In the genomic region with DNA sequence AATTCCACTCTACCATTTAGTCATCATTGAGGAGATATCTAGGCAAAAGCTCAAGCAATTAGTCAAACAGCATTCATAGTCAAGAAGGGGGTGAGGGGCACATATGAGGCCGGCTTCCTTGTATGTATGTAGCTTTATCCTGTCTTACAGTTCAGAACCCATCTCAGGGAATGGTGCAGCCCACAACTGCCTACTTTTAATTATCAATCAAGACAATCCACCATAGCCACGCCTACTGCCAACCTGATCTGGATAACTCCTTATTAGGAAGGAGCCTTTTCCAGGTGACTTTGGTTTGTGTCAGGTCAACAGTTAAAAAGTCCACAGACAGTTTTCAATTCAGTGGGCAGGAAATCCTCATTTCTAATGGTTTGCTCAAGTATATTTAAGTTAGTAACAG, we compare ENCODE assay signal across 14 mouse cellular contexts.
"Had no signal": no experiment of that assay in that cellular context is flagged by ENCODE, and none has a peak within 500 bp of the region (broad histone marks: within the 10 kb centered on the region; RNA-seq: fewer than 3 reads in every experiment).

No protein-coding gene starts in this region.

- H3K4me1 ChIP-seq: liver, embryonic 12.5 days; midbrain, embryonic 15.5 days; stomach, embryonic 15.5 days had no signal

- H3K27me3 ChIP-seq: limb, embryonic 15.5 days; liver, embryonic 12.5 days; megakaryocyte, embryonic 14.5 days; midbrain, embryonic 15.5 days; neural tube, embryonic 13.5 days; stomach, embryonic 15.5 days had no signal

- H3K27ac ChIP-seq: limb, embryonic 15.5 days; liver, embryonic 12.5 days; midbrain, embryonic 15.5 days; neural tube, embryonic 13.5 days; stomach, embryonic 15.5 days had no signal

- DNase-seq: kidney, postnatal 14 days; lung, embryonic 14.5 days; lung, postnatal 10 days; lung, postnatal 4 days; retina, postnatal 1 day; right cerebral cortex, postnatal 4 days; thymus, postnatal 36 days had no signal

- H3K36me3 ChIP-seq: limb, embryonic 15.5 days; liver, embryonic 12.5 days; midbrain, embryonic 15.5 days; neural tube, embryonic 13.5 days; stomach, embryonic 15.5 days had no signal

- H3K4me2 ChIP-seq: limb, embryonic 15.5 days; liver, embryonic 12.5 days; lung, embryonic 14.5 days; midbrain, embryonic 11.5 days; midbrain, embryonic 15.5 days; neural tube, embryonic 13.5 days; stomach, embryonic 15.5 days had no signal

- H3K9ac ChIP-seq: limb, embryonic 15.5 days; liver, embryonic 12.5 days; lung, embryonic 14.5 days; midbrain, embryonic 15.5 days; neural tube, embryonic 13.5 days; stomach, embryonic 15.5 days had no signal

- H3K9me3 ChIP-seq: limb, embryonic 15.5 days; liver, embryonic 12.5 days; megakaryocyte, embryonic 14.5 days; midbrain, embryonic 15.5 days; neural tube, embryonic 13.5 days; stomach, embryonic 15.5 days had no signal

- ATAC-seq: liver, embryonic 12.5 days; midbrain, embryonic 15.5 days had no signal

- H3K4me3 ChIP-seq: limb, embryonic 15.5 days; liver, embryonic 12.5 days; megakaryocyte, embryonic 14.5 days; midbrain, embryonic 15.5 days; neural tube, embryonic 13.5 days; stomach, embryonic 15.5 days had no signal
